Mouse (Mus musculus): Measurements from ENCODE around the gene Xlr5a.

- TF ChIP-seq CTCF (IDR thresholded peaks at IDR 0.05; ENCODE audit: low read depth) (no peak), EP300 (IDR thresholded peaks at IDR 0.05; ENCODE audit: low read depth) (no peak)
These were observed 34.4 kb upstream of the Xlr5a start for GRCm38 (mm10) chrX:73327215-73327614.
